Mouse (Mus musculus): ENCODE results near the gene Rhox4e. TPM values are rescaled to one million over a fixed set of nuclear protein-coding genes. Genes with fewer than 3 reads are reported as not detected.
"Not testable (repeated sequence)": the region's sequence is repeated elsewhere in the genome, so short reads cannot be mapped to it uniquely, and the experiment has no call there.

Rhox4e gene
- polyA plus RNA-seq (2016; fragmentation: Nextera tagmentation; extraction: Ambion mirVana), result not detected in 2 replicates

GRCm38 (mm10) chrX:37557112-37557511 is at the start of gene Rhox4e:
Gene Rhox4e (plus strand): TSS chrX:37557412.
- not testable (repeated sequence) for H3K9me3 ChIP-seq; H3K4me2 ChIP-seq (replicated peaks); H3K36me3 ChIP-seq; ATAC-seq (ENCODE audit: insufficient number of reproducible peaks, insufficient read depth, low FRiP score, low TSS enrichment); H3K27ac ChIP-seq; H3K9ac ChIP-seq; H3K4me1 ChIP-seq; H3K27me3 ChIP-seq; H3K4me3 ChIP-seq
- WGBS, result 95% methylated on average over 10 of the region's 18 CpGs

GRCm38 (mm10) chrX:37514059-37514458 is 43.2 kb upstream of the Rhox4e start, which contains the start of gene Rhox4d:
Gene Rhox4d (plus strand): TSS chrX:37514359.
- H3K4me2 ChIP-seq (replicated peaks); H3K27ac ChIP-seq; H3K9ac ChIP-seq; H3K4me1 ChIP-seq; H3K36me3 ChIP-seq; H3K4me3 ChIP-seq; H3K27me3 ChIP-seq; H3K9me3 ChIP-seq; ATAC-seq (ENCODE audit: insufficient number of reproducible peaks, insufficient read depth, low FRiP score, low TSS enrichment): not testable (repeated sequence)
- WGBS, result 93% methylated on average over 17 of the region's 18 CpGs

GRCm38 (mm10) chrX:37530152-37530551 is 27.1 kb upstream of the Rhox4e start, which contains the start of gene Rhox2e:
Gene Rhox2e (plus strand): TSS chrX:37530452.
- H3K9me3 ChIP-seq; H3K9ac ChIP-seq; H3K27ac ChIP-seq; ATAC-seq (ENCODE audit: insufficient number of reproducible peaks, insufficient read depth, low FRiP score, low TSS enrichment); H3K4me3 ChIP-seq; H3K27me3 ChIP-seq; H3K36me3 ChIP-seq; H3K4me1 ChIP-seq; H3K4me2 ChIP-seq (replicated peaks): not testable (repeated sequence)
- 97% methylated on average over 2 of the region's 8 CpGs for WGBS

GRCm38 (mm10) chrX:37541719-37542118 is 15.5 kb upstream of the Rhox4e start, which contains the start of gene Rhox3e:
Gene Rhox3e (plus strand): TSS chrX:37542019.
- not testable (repeated sequence) for H3K36me3 ChIP-seq; ATAC-seq (ENCODE audit: insufficient number of reproducible peaks, insufficient read depth, low FRiP score, low TSS enrichment); H3K4me2 ChIP-seq (replicated peaks); H3K27me3 ChIP-seq; H3K4me1 ChIP-seq; H3K4me3 ChIP-seq; H3K9ac ChIP-seq; H3K27ac ChIP-seq; H3K9me3 ChIP-seq
- WGBS, result 86% methylated on average over 1 of the region's 4 CpGs

GRCm38 (mm10) chrX:37571105-37571504 is 13.9 kb downstream of the Rhox4e start, which contains the start of gene Rhox2f:
Gene Rhox2f (plus strand): TSS chrX:37571405.
- H3K36me3 ChIP-seq, H3K9me3 ChIP-seq: not testable (repeated sequence)

GRCm38 (mm10) chrX:37572638-37573037 is 15.4 kb downstream of the Rhox4e start:
- H3K27me3 ChIP-seq; H3K27ac ChIP-seq; H3K36me3 ChIP-seq; H3K4me1 ChIP-seq; ATAC-seq (ENCODE audit: insufficient number of reproducible peaks, insufficient read depth, low FRiP score, low TSS enrichment); H3K4me3 ChIP-seq; H3K9ac ChIP-seq; H3K9me3 ChIP-seq; H3K4me2 ChIP-seq (replicated peaks): not testable (repeated sequence)
- 32% methylated on average over 2 of the region's 2 CpGs for WGBS

More at GRCm38 (mm10) chrX:37571105-37571504, 13.9 kb downstream of the Rhox4e start, which contains the start of gene Rhox2f:
- not testable (repeated sequence) for ATAC-seq (ENCODE audit: insufficient number of reproducible peaks, insufficient read depth, low FRiP score, low TSS enrichment); H3K27me3 ChIP-seq; H3K27ac ChIP-seq; H3K4me2 ChIP-seq (replicated peaks); H3K9ac ChIP-seq; H3K4me3 ChIP-seq; H3K4me1 ChIP-seq
- WGBS, result 96% methylated on average over 8 of the region's 8 CpGs

GRCm38 (mm10) chrX:37580692-37581091 is 23.5 kb downstream of the Rhox4e start, which contains the start of gene Rhox3f:
Gene Rhox3f (plus strand): TSS chrX:37580992.
- not testable (repeated sequence) for H3K4me2 ChIP-seq (replicated peaks); H3K27me3 ChIP-seq; H3K4me3 ChIP-seq; H3K4me1 ChIP-seq; H3K36me3 ChIP-seq; ATAC-seq (ENCODE audit: insufficient number of reproducible peaks, insufficient read depth, low FRiP score, low TSS enrichment); H3K9ac ChIP-seq; H3K27ac ChIP-seq; H3K9me3 ChIP-seq

GRCm38 (mm10) chrX:37607604-37608003 is 50.4 kb downstream of the Rhox4e start, which contains the start of gene Rhox4f:
Gene Rhox4f (minus strand): TSS chrX:37607704.
- ATAC-seq (ENCODE audit: insufficient number of reproducible peaks, insufficient read depth, low FRiP score, low TSS enrichment); H3K4me3 ChIP-seq; H3K4me2 ChIP-seq (replicated peaks); H3K4me1 ChIP-seq; H3K36me3 ChIP-seq; H3K27ac ChIP-seq; H3K9me3 ChIP-seq; H3K9ac ChIP-seq; H3K27me3 ChIP-seq: not testable (repeated sequence)
- WGBS, result 94% methylated on average over 16 of the region's 19 CpGs

Other genes starting within 250 kb of the Rhox4e start
- gene Rhox3a2, start 177.4 kb upstream of the Rhox4e start, polyA plus RNA-seq (2016; fragmentation: Nextera tagmentation; extraction: Ambion mirVana), result not detected in 2 replicates
- gene Rhox4a2, start 166.6 kb upstream of the Rhox4e start, polyA plus RNA-seq (2016; fragmentation: Nextera tagmentation; extraction: Ambion mirVana), result 1.5 and 2.3 TPM in 2 replicates
- gene Rhox2b, start 145.3 kb upstream of the Rhox4e start, polyA plus RNA-seq (2016; fragmentation: Nextera tagmentation; extraction: Ambion mirVana), result not detected in 2 replicates
- gene Rhox4b, start 124.9 kb upstream of the Rhox4e start, polyA plus RNA-seq (2016; fragmentation: Nextera tagmentation; extraction: Ambion mirVana), result 0.34 and 1.0 TPM in 2 replicates
- gene Rhox2c, start 103.7 kb upstream of the Rhox4e start, polyA plus RNA-seq (2016; fragmentation: Nextera tagmentation; extraction: Ambion mirVana), result 0.88 and 1.0 TPM in 2 replicates
- gene Rhox3c, start 98.8 kb upstream of the Rhox4e start, polyA plus RNA-seq (2016; fragmentation: Nextera tagmentation; extraction: Ambion mirVana), result not detected in 2 replicates
- gene Rhox4c, start 77.1 kb upstream of the Rhox4e start, polyA plus RNA-seq (2016; fragmentation: Nextera tagmentation; extraction: Ambion mirVana), result not detected in 2 replicates
- gene Rhox2d, start 64.0 kb upstream of the Rhox4e start, polyA plus RNA-seq (2016; fragmentation: Nextera tagmentation; extraction: Ambion mirVana), result not detected in 2 replicates
- gene Rhox4d, start 43.1 kb upstream of the Rhox4e start, polyA plus RNA-seq (2016; fragmentation: Nextera tagmentation; extraction: Ambion mirVana), result not detected in 2 replicates
- gene Rhox2e, start 27.0 kb upstream of the Rhox4e start, polyA plus RNA-seq (2016; fragmentation: Nextera tagmentation; extraction: Ambion mirVana), result not detected in 2 replicates
- gene Rhox3e, start 15.4 kb upstream of the Rhox4e start, polyA plus RNA-seq (2016; fragmentation: Nextera tagmentation; extraction: Ambion mirVana), result not detected in 2 replicates
- 0.55 TPM in 1 of 2 replicates, not detected in the other for gene Rhox2f, start 14.0 kb downstream of the Rhox4e start, polyA plus RNA-seq (2016; fragmentation: Nextera tagmentation; extraction: Ambion mirVana)
- gene Rhox3f, start 23.6 kb downstream of the Rhox4e start, polyA plus RNA-seq (2016; fragmentation: Nextera tagmentation; extraction: Ambion mirVana), result not detected in 2 replicates
- gene Rhox4f, start 50.3 kb downstream of the Rhox4e start, polyA plus RNA-seq (2016; fragmentation: Nextera tagmentation; extraction: Ambion mirVana), result not detected in 2 replicates
- not detected in 2 replicates for gene Rhox3g, start 71.2 kb downstream of the Rhox4e start, polyA plus RNA-seq (2016; fragmentation: Nextera tagmentation; extraction: Ambion mirVana)
- not detected in 2 replicates for gene Rhox2g, start 86.1 kb downstream of the Rhox4e start, polyA plus RNA-seq (2016; fragmentation: Nextera tagmentation; extraction: Ambion mirVana)
- gene Rhox4g, start 93.9 kb downstream of the Rhox4e start, polyA plus RNA-seq (2016; fragmentation: Nextera tagmentation; extraction: Ambion mirVana), result not detected in 2 replicates
- gene Rhox3h, start 111.4 kb downstream of the Rhox4e start, polyA plus RNA-seq (2016; fragmentation: Nextera tagmentation; extraction: Ambion mirVana), result not detected in 2 replicates
- not detected in 2 replicates for gene Rhox2h, start 115.9 kb downstream of the Rhox4e start, polyA plus RNA-seq (2016; fragmentation: Nextera tagmentation; extraction: Ambion mirVana)
- gene Rhox5, start 247.4 kb downstream of the Rhox4e start, polyA plus RNA-seq (2016; fragmentation: Nextera tagmentation; extraction: Ambion mirVana), result 1.9 and 2.4 TPM in 2 replicates

Data from embryonic facial prominence, embryonic 12.5 days (tissue).